Mouse (Mus musculus) liver, embryonic 15.5 days (tissue): ENCODE measurements around the gene Grhl1. TPM values are rescaled to one million over a fixed set of nuclear protein-coding genes. Genes with fewer than 3 reads are reported as not detected.
A peak's percentile ranks its signal among the peaks of the same experiment; 100 is the strongest.

Experiments used
- ATAC-seq: fragments of 200-750 bp; cut with Nextera tagmentation; 2 replicates; pipeline ENCODE4 v1.8.0; 2017; ENCODE audit warnings: moderate number of reproducible peaks, mild to moderate bottlenecking, moderate library complexity; ENCODE audit not compliant: insufficient read depth
- H3K27ac ChIP-seq: fragments of 300-500 bp; sonication (generic); replicated peaks from 2 replicates; pipeline ENCODE4 v1.5.1; 2015; ENCODE audit warnings: mild to moderate bottlenecking, inconsistent platforms
- H3K27me3 ChIP-seq: fragments of 300-500 bp; sonication (generic); 2 replicates; pipeline ENCODE4 v1.6.1; 2015; ENCODE audit warnings: mild to moderate bottlenecking, inconsistent platforms
- H3K36me3 ChIP-seq: fragments of 300-500 bp; sonication (generic); replicated peaks from 2 replicates; pipeline ENCODE4 v1.6.1; 2015; ENCODE audit warnings: moderate library complexity, mild to moderate bottlenecking, inconsistent platforms
- H3K4me1 ChIP-seq: fragments of 300-500 bp; sonication (generic); replicated peaks from 2 replicates; pipeline ENCODE4 v1.6.1; 2015; ENCODE audit warnings: inconsistent platforms
- H3K4me2 ChIP-seq: fragments of 300-500 bp; sonication (generic); 2 replicates; pipeline ENCODE4 v1.6.1; 2015; ENCODE audit warnings: moderate library complexity, mild to moderate bottlenecking, inconsistent platforms
- H3K4me3 ChIP-seq: fragments of 300-500 bp; sonication (generic); replicated peaks from 2 replicates; pipeline ENCODE4 v1.5.1; 2015; ENCODE audit warnings: mild to moderate bottlenecking, inconsistent platforms
- H3K9ac ChIP-seq: fragments of 300-500 bp; sonication (generic); 2 replicates; pipeline ENCODE4 v1.6.1; 2015; ENCODE audit warnings: moderate library complexity, mild to moderate bottlenecking, inconsistent platforms
- H3K9me3 ChIP-seq: fragments of 300-500 bp; sonication (generic); replicated peaks from 2 replicates; pipeline ENCODE4 v1.6.1; 2016; ENCODE audit warnings: inconsistent platforms
- WGBS: fragments of 180-500 bp; shearing (Covaris S2); methylation state at CpG from one replicate; pipeline ENCODE4 v1.1.7; 2015; ENCODE audit warnings: mixed read lengths; ENCODE audit not compliant: insufficient replicate concordance; 5-methylcytosine and 5-hydroxymethylcytosine counted together
- polyA plus RNA-seq: library from polyadenylated mRNA; unstranded; fragments of >200 nt; fragmentation: Nextera tagmentation; extraction: Ambion mirVana; gene quantifications from 2 replicates; pipeline ENCODE4 v1.2.1, GENCODE M21; 2015

Gene Grhl1
- polyA plus RNA-seq, 1 experiment from 2014 or later = 0.60 TPM

GRCm38 (mm10) chr12:24592055-24592454 is 20.0 kb downstream of the Grhl1 start:
- no peak overlapping the region for H3K4me2 ChIP-seq
- peaks cover 19% of the 10 kb centered on the region for H3K4me1 ChIP-seq
- no peak overlapping the region for H3K9ac ChIP-seq
- H3K36me3 ChIP-seq = no peaks in the 10 kb centered on the region
- ATAC-seq = no peak
- no peaks in the 10 kb centered on the region for H3K27me3 ChIP-seq
- no peak overlapping the region for H3K27ac ChIP-seq
- 70% methylated on average over 9 of the region's 9 CpGs for WGBS
- no peaks in the 10 kb centered on the region for H3K9me3 ChIP-seq
- no peak overlapping the region for H3K4me3 ChIP-seq

GRCm38 (mm10) chr12:24592956-24593672 is 21.0 kb downstream of the Grhl1 start:
- no peaks in the 10 kb centered on the region for H3K36me3 ChIP-seq
- H3K9ac ChIP-seq = peak overlapping the region; percentile 37; the same call in 1 of the 2 replicates
- WGBS = 5% methylated on average over 22 of the region's 22 CpGs
- peak overlapping the region; percentile 72 for H3K4me2 ChIP-seq
- H3K4me1 ChIP-seq = peaks cover 19% of the 10 kb centered on the region
- no peaks in the 10 kb centered on the region for H3K27me3 ChIP-seq
- H3K27ac ChIP-seq = no peak overlapping the region
- peak overlapping the region; percentile 45 for H3K4me3 ChIP-seq
- no peaks in the 10 kb centered on the region for H3K9me3 ChIP-seq
- ATAC-seq = 0 out of 2 replicates have a peak, but pooled peaks have one; percentile 52

GRCm38 (mm10) chr12:24597376-24597775 is 25.3 kb downstream of the Grhl1 start:
- H3K4me3 ChIP-seq = no peak overlapping the region
- peaks cover 16% of the 10 kb centered on the region for H3K4me1 ChIP-seq
- H3K9ac ChIP-seq = no peak overlapping the region
- no peaks in the 10 kb centered on the region for H3K36me3 ChIP-seq
- ATAC-seq = no peak
- H3K4me2 ChIP-seq = no peak overlapping the region
- WGBS = 73% methylated on average over 6 of the region's 6 CpGs
- H3K27me3 ChIP-seq = no peaks in the 10 kb centered on the region
- no peak overlapping the region for H3K27ac ChIP-seq
- no peaks in the 10 kb centered on the region for H3K9me3 ChIP-seq

- Histone ChIP-seq H3K4me2 (no peak overlapping the region), H3K4me1 (0 out of 2 replicates have a peak, but pooled peaks cover 2% of the 10 kb centered on the region), H3K9me3 (no peaks in the 10 kb centered on the region), H3K4me3 (no peak overlapping the region), H3K27ac (no peak overlapping the region), H3K36me3 (no peaks in the 10 kb centered on the region), H3K9ac (no peak overlapping the region), H3K27me3 (no peaks in the 10 kb centered on the region)
- no peak for ATAC-seq
- 68% methylated on average over 8 of the region's 8 CpGs for WGBS
These were observed 27.3 kb downstream of the Grhl1 start for GRCm38 (mm10) chr12:24599366-24599895.

GRCm38 (mm10) chr12:24600074-24600473 is 28.0 kb downstream of the Grhl1 start:
- Histone ChIP-seq H3K4me3 (no peak overlapping the region), H3K27me3 (no peaks in the 10 kb centered on the region), H3K4me2 (no peak overlapping the region), H3K4me1 (0 out of 2 replicates have a peak, but pooled peaks cover 2% of the 10 kb centered on the region), H3K36me3 (no peaks in the 10 kb centered on the region), H3K9ac (no peak overlapping the region), H3K27ac (no peak overlapping the region), H3K9me3 (no peaks in the 10 kb centered on the region)
- ATAC-seq = no peak
- WGBS = 74% methylated on average over 7 of the region's 7 CpGs

- no peaks in the 10 kb centered on the region for H3K36me3 ChIP-seq
- no peak overlapping the region for H3K4me3 ChIP-seq
- no peak overlapping the region for H3K9ac ChIP-seq
- no peaks in the 10 kb centered on the region for H3K27me3 ChIP-seq
- peak; percentile 69 for ATAC-seq
- no peak overlapping the region for H3K4me2 ChIP-seq
- 0 out of 2 replicates have a peak, but pooled peaks cover 2% of the 10 kb centered on the region for H3K4me1 ChIP-seq
- no peaks in the 10 kb centered on the region for H3K9me3 ChIP-seq
- 5% methylated on average over 9 of the region's 9 CpGs for WGBS
- no peak overlapping the region for H3K27ac ChIP-seq
These were observed 28.7 kb downstream of the Grhl1 start for GRCm38 (mm10) chr12:24600806-24601205.

- no peak overlapping the region for H3K4me2 ChIP-seq
- H3K9ac ChIP-seq = no peak overlapping the region
These were observed 31.2 kb downstream of the Grhl1 start for GRCm38 (mm10) chr12:24603266-24603665.

GRCm38 (mm10) chr12:24606166-24606565 is 34.1 kb downstream of the Grhl1 start:
- 72% methylated on average over 10 of the region's 10 CpGs for WGBS
- Histone ChIP-seq H3K4me2 (no peak overlapping the region), H3K36me3 (no peaks in the 10 kb centered on the region), H3K9me3 (no peaks in the 10 kb centered on the region), H3K27me3 (no peaks in the 10 kb centered on the region), H3K9ac (no peak overlapping the region), H3K27ac (no peak overlapping the region), H3K4me1 (no peaks in the 10 kb centered on the region), H3K4me3 (no peak overlapping the region)
- no peak for ATAC-seq

More at GRCm38 (mm10) chr12:24603266-24603665, 31.2 kb downstream of the Grhl1 start:
- no peak overlapping the region for H3K4me3 ChIP-seq
- no peak for ATAC-seq
- H3K36me3 ChIP-seq = no peaks in the 10 kb centered on the region
- no peaks in the 10 kb centered on the region for H3K27me3 ChIP-seq
- H3K9me3 ChIP-seq = no peaks in the 10 kb centered on the region
- 38% methylated on average over 2 of the region's 2 CpGs for WGBS
- 0 out of 2 replicates have a peak, but pooled peaks cover 2% of the 10 kb centered on the region for H3K4me1 ChIP-seq
- H3K27ac ChIP-seq = no peak overlapping the region

GRCm38 (mm10) chr12:24612591-24612990 is 40.5 kb downstream of the Grhl1 start:
- 0 out of 2 replicates have a peak, but pooled peaks cover 4% of the 10 kb centered on the region for H3K4me1 ChIP-seq
- WGBS = 65% methylated on average over 6 of the region's 6 CpGs
- no peak overlapping the region for H3K27ac ChIP-seq
- no peak overlapping the region for H3K4me3 ChIP-seq
- no peak overlapping the region for H3K4me2 ChIP-seq
- no peaks in the 10 kb centered on the region for H3K9me3 ChIP-seq
- H3K9ac ChIP-seq = no peak overlapping the region
- no peaks in the 10 kb centered on the region for H3K36me3 ChIP-seq
- ATAC-seq = no peak
- H3K27me3 ChIP-seq = no peaks in the 10 kb centered on the region

- Histone ChIP-seq H3K4me2 (no peak overlapping the region), H3K4me3 (no peak overlapping the region), H3K27me3 (no peaks in the 10 kb centered on the region; the same call in 1 of the 2 replicates), H3K36me3 (no peaks in the 10 kb centered on the region), H3K27ac (no peak overlapping the region), H3K9me3 (no peaks in the 10 kb centered on the region), H3K9ac (no peak overlapping the region), H3K4me1 (0 out of 2 replicates have a peak, but pooled peaks cover 4% of the 10 kb centered on the region)
- ATAC-seq = no peak
- WGBS = 76% methylated on average over 17 of the region's 17 CpGs
These were observed 42.5 kb downstream of the Grhl1 start for GRCm38 (mm10) chr12:24614452-24615075.

GRCm38 (mm10) chr12:24615140-24615539 is 43.1 kb downstream of the Grhl1 start:
- WGBS = 54% methylated on average over 3 of the region's 3 CpGs
- Histone ChIP-seq H3K4me2 (no peak overlapping the region), H3K4me3 (no peak overlapping the region), H3K27me3 (no peaks in the 10 kb centered on the region; the same call in 1 of the 2 replicates), H3K9ac (no peak overlapping the region), H3K4me1 (0 out of 2 replicates have a peak, but pooled peaks cover 4% of the 10 kb centered on the region), H3K27ac (no peak overlapping the region), H3K9me3 (no peaks in the 10 kb centered on the region), H3K36me3 (no peaks in the 10 kb centered on the region)
- ATAC-seq = no peak
